Mouse (Mus musculus): Measurements from ENCODE around the gene Fxyd6. TPM values are rescaled to one million over a fixed set of nuclear protein-coding genes. Genes with fewer than 3 reads are reported as not detected.

The Fxyd6 gene
- polyA plus RNA-seq, 1 experiment from 2014 or later, result 164 TPM

GRCm38 (mm10) chr9:45440083-45440784 is 70.2 kb downstream of the Fxyd6 start:
- H3K4me3 ChIP-seq, result no peak overlapping the region
- peaks cover 9% of the 10 kb centered on the region for H3K4me1 ChIP-seq
- DNase-seq (ENCODE audit: low spot score), result no peak
- 87% methylated on average over 16 of the region's 16 CpGs for WGBS
- no peak overlapping the region for H3K27ac ChIP-seq (replicated peaks)
- H3K27me3 ChIP-seq (ENCODE audit: low read depth, poor library complexity, severe bottlenecking), result peaks cover 9% of the 10 kb centered on the region; the same call in 1 of the 2 replicates
- no peaks in the 10 kb centered on the region for H3K36me3 ChIP-seq
- no peaks in the 10 kb centered on the region for H3K9me3 ChIP-seq (replicated peaks)

- no peak for DNase-seq (ENCODE audit: low spot score)
- Histone ChIP-seq H3K9me3 (replicated peaks) (no peaks in the 10 kb centered on the region), H3K36me3 (no peaks in the 10 kb centered on the region), H3K27ac (replicated peaks) (no peak overlapping the region), H3K27me3 (ENCODE audit: low read depth, poor library complexity, severe bottlenecking) (peaks cover 29% of the 10 kb centered on the region), H3K4me1 (peaks cover 9% of the 10 kb centered on the region), H3K4me3 (no peak overlapping the region)
- 84% methylated on average over 5 of the region's 5 CpGs for WGBS
Observed at GRCm38 (mm10) chr9:45444251-45444798, 74.3 kb downstream of the Fxyd6 start.

Other genes starting within 250 kb of the Fxyd6 start
- gene Scn4b, start 231.8 kb upstream of the Fxyd6 start, polyA plus RNA-seq (2016; fragmentation: Nextera tagmentation; extraction: Ambion mirVana), result 0.16 and 0.28 TPM in 2 replicates
- gene BC049352, start 188.2 kb upstream of the Fxyd6 start, polyA plus RNA-seq (2016; fragmentation: Nextera tagmentation; extraction: Ambion mirVana), result not detected in 2 replicates
- gene Tmprss4, start 166.1 kb upstream of the Fxyd6 start, polyA plus RNA-seq (2016; fragmentation: Nextera tagmentation; extraction: Ambion mirVana), result not detected in 2 replicates
- 0.62 and 0.89 TPM in 2 replicates for gene Il10ra, start 101.0 kb upstream of the Fxyd6 start, polyA plus RNA-seq (2016; fragmentation: Nextera tagmentation; extraction: Ambion mirVana)
- gene Tmprss13, start 51.1 kb upstream of the Fxyd6 start, polyA plus RNA-seq (2016; fragmentation: Nextera tagmentation; extraction: Ambion mirVana), result 0.05 TPM in 1 of 2 replicates, not detected in the other
- gene Fxyd2, start 29.5 kb downstream of the Fxyd6 start, polyA plus RNA-seq (2016; fragmentation: Nextera tagmentation; extraction: Ambion mirVana), result 0.83 and 1.8 TPM in 2 replicates
- 0.23 and 0.66 TPM in 2 replicates for gene Dscaml1, start 56.4 kb downstream of the Fxyd6 start, polyA plus RNA-seq (2016; fragmentation: Nextera tagmentation; extraction: Ambion mirVana)

Measured in midbrain, embryonic 10.5 days (tissue).